Mouse (Mus musculus): ENCODE data around the gene Fam78b. TPM values are rescaled to one million over a fixed set of nuclear protein-coding genes. Genes with fewer than 3 reads are reported as not detected.
A peak's percentile ranks its signal among the peaks of the same experiment; 100 is the strongest.

The Fam78b gene
- total RNA-seq, 2 experiments from 2014 or later: 7.0 to 7.7 TPM

DNA sequence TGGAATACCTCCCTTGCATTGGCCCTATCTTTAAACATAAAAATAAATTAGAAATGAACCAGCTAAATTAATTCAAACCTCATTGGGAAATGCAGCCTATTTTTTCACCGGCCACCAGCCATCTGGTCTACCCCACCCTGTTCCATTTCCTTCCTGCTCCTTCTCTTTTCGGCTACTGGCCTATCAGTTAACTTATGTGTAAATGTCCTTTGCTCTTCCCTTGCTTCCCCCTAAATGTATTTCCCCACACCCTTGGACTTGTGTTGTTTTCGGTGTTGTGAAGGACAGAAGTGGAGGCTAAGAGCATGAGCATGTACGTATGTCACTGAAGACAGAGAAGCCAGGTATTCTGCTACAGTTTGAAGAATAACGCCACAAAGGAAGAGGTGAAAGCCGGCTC, 89.2 kb downstream of the Fam78b start:
- no peak for DNase-seq (ENCODE audit: low spot score in 2 of 2)

DNA sequence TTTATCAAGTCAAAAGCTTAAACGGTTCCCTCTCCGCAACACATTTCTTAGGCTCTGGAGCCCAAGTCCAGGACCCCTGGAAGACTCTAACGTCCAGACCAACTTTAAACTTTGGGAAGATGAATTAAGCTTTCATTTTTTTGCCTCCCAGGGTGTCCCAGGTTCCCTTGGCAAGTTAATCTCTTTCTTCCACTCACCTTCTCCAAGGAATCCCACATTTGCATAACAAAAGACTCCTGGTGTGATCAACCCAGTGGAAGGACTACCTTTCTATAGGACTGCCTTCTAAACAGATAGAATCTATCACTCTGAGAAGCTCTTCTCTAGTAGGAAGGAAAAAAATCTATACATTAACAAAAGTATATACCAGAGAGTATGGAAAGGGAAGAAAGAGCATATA, 92.3 kb downstream of the Fam78b start:
- DNase-seq (ENCODE audit: low spot score in 2 of 2): no peak

DNA sequence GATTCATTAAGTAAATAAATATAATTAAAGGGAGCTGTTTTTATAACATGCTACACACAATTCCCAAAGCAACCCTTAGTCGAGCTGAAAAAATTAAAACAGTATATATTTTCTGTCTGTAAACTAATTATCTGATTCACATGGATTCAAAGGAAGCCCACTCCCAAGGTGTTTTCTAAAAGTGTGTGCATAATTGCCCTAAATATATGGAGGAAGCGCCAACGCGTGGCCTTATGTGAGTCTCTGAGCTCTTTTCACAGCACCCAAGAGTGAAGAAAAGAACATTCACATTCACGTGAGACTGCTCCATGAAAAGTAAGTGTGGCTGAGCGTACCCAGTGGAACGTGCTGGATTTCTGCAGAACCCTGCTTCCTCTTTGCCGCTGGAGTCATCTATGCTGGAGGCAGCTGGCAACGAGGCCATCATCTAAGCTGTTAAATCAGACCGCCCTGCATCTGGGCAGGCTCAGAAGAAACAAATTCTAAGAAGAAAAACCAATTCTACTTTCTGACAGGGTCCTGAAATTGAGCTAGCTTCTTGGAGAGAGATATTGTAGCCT, 93.5 kb downstream of the Fam78b start:
- DNase-seq (ENCODE audit: low spot score in 2 of 2): no peak

DNA sequence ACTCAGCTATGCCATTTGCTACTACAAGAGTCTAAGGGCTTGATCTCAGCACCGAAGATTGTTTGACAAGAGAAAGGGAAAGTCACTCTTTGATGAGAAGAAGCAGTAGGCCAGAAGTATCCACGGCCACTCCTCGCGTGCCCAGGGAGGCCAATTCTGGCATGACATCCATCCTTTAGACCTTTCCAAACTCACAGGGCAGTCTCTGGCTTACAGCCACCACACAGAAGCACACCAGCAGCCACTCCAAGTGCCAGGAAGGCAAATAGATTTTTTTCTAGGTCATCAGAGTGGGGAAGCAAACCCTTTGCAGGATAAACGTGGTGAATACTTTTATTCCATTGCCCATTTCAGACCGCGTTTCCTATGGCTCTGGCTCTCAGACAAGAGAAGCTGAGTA, 97.5 kb downstream of the Fam78b start:
- DNase-seq (ENCODE audit: low spot score in 2 of 2): no peak

DNA sequence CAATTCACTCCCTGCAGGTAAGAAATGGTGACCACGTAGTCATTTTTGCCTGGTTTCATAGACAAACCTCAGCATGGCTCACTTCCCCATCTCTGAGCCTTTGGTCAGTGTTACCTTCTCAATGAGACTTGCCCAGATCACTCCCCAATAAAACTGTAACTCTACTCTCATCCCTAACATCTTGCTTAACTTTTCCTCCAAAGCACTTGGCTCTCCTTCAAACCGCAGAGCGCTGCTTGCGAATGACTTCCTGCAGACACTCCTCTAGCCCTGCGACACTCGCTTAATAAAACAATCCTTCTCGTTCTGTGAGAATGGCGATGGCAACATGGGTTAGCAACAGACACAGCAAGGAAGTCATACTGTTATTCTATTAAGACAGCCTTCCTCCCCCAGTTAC, 100.8 kb downstream of the Fam78b start:
- DNase-seq (ENCODE audit: low spot score in 2 of 2): no peak

DNA sequence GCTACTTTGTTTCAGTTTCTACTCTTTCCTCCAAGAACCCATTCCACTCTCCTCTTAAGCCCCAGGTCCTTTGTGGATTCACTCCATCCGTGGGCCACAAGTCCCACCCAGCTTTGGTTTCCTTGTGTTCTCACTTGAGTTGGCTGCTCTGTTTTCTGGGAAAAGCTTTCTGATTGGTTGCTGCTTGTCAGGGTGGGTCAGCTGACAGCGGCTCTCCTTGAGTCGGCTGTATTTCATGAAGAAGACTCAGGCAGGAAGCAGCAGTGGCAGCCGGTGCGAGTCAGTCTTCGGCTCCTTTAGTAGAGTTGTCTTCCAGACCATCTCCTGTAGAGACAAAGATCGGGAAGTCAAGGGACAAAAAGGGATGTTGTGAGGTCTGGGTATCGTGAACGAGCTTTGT, 101.3 kb downstream of the Fam78b start:
- DNase-seq (ENCODE audit: low spot score in 2 of 2): no peak

DNA sequence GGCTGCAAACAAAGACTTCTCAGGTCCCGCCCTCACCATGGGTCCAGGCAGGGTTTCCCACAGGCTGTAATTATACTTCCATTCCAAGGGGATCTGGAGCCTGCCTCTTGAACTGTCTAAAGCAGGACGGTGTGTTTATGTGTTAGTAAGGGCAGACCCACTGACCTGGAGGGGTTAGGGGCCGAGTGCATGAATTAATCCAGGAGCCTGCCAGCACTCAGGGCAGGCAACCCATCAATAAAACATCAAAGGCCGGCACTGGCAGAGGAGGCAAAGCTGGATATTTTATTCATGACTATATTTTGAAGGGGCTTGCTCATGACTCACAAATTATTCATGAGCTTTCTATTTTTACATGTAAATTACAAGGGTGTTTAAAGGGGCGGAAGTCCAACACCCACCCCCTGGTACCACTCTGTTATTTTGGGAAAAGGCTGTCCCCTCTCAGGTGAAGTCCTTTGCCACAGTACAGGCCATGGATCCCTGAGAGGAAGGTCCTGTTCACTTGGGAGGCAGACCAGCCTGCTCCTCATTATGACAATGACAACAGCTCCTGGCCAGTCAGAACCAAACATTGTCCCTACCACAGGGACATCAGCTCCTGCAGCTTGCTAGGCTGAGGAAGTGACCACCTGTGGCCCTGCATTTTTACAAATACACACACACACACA, 103.9 kb downstream of the Fam78b start:
- DNase-seq (ENCODE audit: low spot score in 2 of 2): no peak

DNA sequence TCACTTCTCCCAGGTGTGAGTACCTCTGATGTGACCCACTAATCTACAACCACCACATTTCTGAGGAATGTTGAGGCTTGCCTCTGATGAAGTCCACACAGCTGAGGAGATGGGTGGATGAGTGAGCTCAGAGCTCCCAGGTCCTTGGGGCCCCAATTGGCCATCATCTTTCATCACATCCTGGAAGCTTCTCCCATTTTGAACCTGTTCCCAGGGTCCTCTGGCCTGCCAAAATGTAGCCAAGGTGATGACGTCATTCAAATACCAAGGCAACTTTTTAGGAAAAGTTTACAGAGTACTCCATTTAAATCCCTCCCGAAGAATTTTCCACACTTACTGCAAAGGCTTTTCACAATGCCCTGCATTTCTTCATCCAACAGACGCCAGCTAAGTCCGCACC, 104.7 kb downstream of the Fam78b start:
- no peak for DNase-seq (ENCODE audit: low spot score in 2 of 2)

DNA sequence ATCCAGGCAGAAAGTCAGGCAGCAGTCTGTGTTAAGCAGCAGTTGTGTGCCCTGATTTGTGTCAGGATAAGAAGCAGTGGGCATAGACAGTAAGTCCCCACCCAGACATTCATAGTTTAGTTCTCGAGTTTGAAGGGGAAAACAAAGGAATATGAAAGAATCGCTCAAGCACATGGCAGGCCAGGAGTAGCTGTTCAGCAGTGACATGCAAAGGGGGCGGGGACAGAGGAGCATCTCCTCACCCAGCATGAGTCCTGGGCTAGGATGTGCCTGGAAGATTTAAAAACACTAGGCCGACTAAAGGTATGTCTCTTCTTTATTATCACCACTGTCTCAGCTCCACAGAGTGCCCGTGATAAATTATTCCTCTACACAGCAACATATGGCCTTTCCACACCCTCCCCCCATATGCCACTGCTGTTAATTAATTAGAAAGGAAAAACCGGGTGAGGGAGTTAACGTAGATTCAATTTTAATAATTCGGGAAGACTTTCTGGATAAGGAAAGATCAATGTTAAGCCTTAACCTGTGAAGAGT, 107.8 kb downstream of the Fam78b start:
- no peak for DNase-seq (ENCODE audit: low spot score in 2 of 2)

DNA sequence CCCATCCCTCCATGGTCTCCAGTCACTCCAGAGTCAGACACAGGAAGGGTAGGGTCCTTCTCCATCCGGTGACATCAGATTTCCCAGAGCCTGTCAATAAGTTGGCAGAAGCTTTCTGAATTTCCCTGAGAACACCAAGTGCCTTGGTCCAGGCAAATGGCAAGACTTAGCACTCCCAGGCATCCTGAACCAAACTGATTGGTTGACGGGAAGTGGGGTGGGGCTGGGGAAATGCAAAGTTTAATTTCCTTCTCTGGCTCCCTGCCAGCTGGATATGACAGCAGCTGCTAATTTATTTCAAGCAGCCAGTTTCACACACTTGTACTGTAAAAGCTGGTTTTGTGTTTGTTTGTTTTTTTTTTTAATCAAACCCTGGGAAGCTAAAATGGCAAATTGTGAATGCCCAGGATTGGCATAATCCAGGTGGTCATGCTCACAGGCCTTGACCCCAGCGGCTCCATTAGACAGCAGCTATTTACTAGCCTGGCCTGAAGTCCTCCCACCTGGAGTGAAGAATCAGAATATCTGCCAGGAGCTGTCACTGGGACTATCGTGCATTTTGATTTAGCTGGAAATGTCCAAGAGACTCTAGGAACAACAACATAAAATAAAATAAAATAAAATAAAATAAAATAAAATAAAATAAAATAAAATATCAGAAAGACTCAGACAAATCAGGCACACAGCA, 113.3 kb downstream of the Fam78b start:
- DNase-seq (ENCODE audit: low spot score in 2 of 2): no peak

DNA sequence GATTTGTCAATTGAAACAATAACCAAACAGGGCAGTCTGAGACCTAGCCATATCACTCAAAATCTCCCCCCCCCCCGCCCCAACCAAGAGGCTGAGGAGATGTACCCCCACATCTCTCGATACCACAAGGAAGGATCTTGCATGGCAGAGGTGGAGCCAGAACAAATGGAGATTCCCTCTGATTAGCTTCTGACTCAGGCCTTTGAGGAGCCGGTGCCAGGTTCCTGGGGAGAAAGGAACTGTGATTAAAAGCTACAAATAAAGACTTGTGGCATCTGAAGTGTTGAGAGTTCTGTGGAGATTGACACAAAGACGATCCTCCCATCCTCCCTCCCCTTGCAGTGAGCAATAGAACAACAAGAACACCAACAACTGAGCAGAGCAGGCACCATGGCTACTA, 113.9 kb downstream of the Fam78b start:
- no peak for DNase-seq (ENCODE audit: low spot score in 2 of 2)

DNA sequence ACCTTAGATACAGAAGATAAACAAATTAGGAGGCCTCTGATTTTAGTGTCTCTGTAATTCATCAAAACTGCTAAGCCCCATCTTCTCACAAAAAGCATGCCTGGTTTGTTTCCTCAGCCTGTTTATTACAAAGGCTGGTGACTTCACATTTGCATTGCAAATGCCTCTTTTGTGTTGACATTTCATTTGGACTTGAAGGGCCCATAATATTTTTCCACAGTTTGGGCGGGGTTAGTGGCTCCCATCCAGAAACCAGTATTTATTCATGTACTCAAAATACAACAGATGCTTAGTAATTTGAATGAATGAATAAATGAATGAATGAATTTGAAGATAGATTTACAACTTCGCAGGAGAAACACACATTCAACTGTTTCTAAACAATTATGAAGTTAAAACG, 115.5 kb downstream of the Fam78b start:
- DNase-seq (ENCODE audit: low spot score in 2 of 2): no peak

DNA sequence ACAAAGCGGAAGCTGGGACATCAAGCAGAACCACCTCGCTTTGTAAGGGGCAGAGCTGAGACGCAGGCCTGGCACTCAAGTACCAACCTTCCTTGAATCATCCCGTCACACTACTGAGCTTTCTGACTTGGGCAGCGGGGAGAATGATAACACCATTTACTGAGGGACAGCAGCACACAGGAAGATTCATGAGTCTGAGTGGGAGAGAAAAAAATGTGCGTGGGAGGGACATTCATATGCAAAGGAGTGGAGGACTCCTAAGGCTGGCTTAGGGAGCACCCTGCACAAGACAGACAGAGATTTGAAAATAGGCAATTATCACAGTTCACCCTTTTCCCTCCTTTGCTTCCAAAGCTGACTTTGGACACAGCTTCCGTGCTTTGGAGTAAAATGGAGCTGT, 117.8 kb downstream of the Fam78b start:
- DNase-seq (ENCODE audit: low spot score in 2 of 2): no peak

DNA sequence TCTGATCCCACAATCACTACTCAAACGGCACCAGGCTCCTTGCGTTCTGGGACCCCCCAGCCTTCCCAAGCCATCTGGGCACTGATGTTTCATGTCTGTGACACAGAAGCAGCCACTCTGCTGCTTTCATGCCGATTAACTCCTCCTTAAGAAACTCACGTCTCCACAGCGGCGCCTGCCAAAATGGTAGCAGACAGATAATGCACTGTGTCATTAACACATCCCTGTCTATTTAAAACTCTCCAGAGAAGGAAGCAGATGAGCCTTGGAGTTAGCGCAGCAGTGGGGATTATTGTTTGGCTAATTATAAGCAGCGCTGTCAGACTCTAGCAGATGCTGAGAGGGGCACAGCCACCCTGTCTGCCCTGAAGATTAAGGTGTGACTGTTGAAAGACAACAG, 118.2 kb downstream of the Fam78b start:
- DNase-seq (ENCODE audit: low spot score in 2 of 2): no peak

DNA sequence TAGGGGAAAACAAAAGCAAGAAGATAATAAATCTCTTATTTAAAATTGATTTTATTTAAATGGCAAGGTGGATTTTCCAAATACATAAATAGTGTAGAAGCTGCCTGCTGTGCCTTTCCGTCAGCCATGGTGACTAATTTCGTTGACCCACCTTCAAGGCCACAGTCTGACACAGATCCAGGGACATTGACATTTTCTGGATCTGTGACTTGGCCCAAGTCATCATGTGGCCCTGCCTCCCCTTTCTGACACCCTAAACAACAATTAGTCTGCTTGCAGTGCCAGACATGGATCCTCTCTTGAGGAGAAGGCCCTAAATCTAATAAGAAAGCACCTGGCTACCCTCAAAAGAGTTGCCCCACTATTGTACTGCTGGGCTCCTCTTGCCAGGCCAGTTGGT, 121.2 kb downstream of the Fam78b start:
- DNase-seq (ENCODE audit: low spot score in 2 of 2): peak in 1 of 2 experiments; percentile 38

DNA sequence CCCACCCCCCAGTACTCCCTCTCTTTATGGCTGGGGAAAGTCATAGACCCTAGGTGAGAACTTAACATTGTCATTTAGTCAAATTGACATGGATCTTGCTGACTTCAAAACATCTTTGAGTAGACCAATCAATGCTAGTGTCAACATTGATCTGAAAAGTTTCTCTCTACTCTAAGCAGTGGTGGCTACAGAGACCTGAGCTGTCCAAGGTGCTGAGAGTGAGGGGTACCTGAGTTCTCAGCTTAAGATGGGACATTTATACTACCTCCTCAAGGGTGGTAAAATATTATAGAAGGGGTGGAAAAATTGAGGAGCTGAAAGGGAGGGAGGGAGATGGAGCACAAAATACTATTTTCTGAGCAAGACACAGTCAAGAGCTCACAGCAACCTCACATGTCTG, 122.3 kb downstream of the Fam78b start:
- DNase-seq (ENCODE audit: low spot score in 2 of 2): no peak

DNA sequence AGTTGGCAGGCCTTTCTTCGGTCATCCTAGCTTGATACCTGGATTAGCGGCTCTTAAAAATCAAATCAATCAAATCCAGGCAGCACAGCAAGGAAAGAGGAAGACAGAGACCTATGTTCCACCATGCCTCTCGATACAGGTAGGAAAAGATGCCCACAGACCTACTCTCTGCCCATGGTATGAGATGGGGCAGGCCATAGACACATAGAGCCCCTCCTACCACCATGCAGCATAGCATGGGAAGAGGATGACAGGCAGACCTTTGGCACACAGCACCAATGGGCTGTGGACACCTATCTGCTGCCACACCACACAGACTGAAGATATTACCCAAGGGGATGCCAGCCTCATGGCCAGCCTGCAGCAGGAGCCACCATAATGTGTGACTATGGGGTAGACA, 124.7 kb downstream of the Fam78b start:
- DNase-seq (ENCODE audit: low spot score in 2 of 2): no peak

DNA sequence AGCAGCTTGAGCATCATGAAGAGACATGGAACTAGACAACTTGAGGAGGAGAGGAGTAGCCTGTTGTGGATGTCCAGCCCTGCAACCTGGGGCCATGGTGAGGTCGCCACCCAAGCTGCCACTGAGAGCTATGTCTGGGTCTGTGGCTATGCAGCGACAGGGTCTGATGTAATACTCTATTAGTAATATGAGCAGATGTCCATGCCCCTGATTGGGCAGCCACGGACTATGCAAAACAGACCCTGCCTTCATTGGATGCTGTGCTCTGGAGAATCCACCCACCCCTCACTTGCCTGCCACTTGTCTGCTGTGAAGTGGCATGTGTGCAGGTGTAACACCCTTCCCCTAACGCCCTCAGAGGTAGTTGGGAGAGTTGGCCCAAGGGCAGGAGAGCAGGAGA, 125.1 kb downstream of the Fam78b start:
- DNase-seq (ENCODE audit: low spot score in 2 of 2): no peak

DNA sequence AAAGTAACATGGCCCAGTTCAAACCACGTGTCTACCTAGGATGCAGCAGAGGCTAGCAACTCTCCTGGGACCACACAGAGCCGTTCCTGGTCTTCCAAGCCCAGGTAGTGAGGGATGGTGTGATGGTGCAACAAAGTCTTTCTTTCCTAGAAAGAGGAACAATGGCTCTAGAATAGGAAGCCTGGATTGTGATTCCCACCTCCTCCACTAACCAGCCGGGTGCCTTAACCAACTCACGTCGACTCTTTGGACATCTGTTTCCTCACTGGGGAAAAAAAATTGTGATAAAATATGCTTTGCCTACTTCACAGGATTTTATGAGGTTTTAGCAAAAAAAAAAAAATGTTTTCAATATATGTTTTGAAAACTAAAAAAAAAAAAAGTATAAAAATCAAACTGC, 134.5 kb downstream of the Fam78b start:
- DNase-seq (ENCODE audit: low spot score in 2 of 2): no peak
